Mouse (Mus musculus): ENCODE data around the gene Tbc1d22b.

- TF ChIP-seq GATA1 (IDR thresholded peaks at IDR 0.05; ENCODE audit: borderline replicate concordance, low read length) (no peak), FLI1 (IDR thresholded peaks at IDR 0.05; ENCODE audit: low read length) (no peak)
Measured at GRCm38 (mm10) chr17:29545241-29545640, 4.3 kb upstream of the Tbc1d22b start.
